Mouse (Mus musculus) urinary bladder, postnatal 4 days (tissue): Measurements from ENCODE around the gene Pdzd2.

Experiments
- DNase-seq, 2 experiments: peaks; one replicate each; pipeline ENCODE4 v3.0.0; 2021 to 2022; ENCODE audit warnings: low spot score in 2 of 2

Gene Pdzd2

GRCm38 (mm10) chr15:12539618-12540302 lies 200.0 kb downstream of the Pdzd2 start:
- no peak for DNase-seq

GRCm38 (mm10) chr15:12533254-12533653 lies 206.5 kb downstream of the Pdzd2 start:
- DNase-seq = no peak

- DNase-seq = no peak
These were observed 207.2 kb downstream of the Pdzd2 start for GRCm38 (mm10) chr15:12532568-12532967.

GRCm38 (mm10) chr15:12522810-12523209 lies 216.9 kb downstream of the Pdzd2 start:
- DNase-seq = no peak

GRCm38 (mm10) chr15:12520292-12520691 lies 219.4 kb downstream of the Pdzd2 start:
- no peak for DNase-seq

GRCm38 (mm10) chr15:12518370-12518973 lies 221.3 kb downstream of the Pdzd2 start:
- DNase-seq = no peak

GRCm38 (mm10) chr15:12517314-12517813 lies 222.4 kb downstream of the Pdzd2 start:
- no peak for DNase-seq

- DNase-seq = no peak
These were observed 224.4 kb downstream of the Pdzd2 start for GRCm38 (mm10) chr15:12515272-12515844.

- DNase-seq = no peak
These were observed 226.2 kb downstream of the Pdzd2 start for GRCm38 (mm10) chr15:12513526-12513925.

GRCm38 (mm10) chr15:12508765-12509377 lies 230.9 kb downstream of the Pdzd2 start:
- no peak for DNase-seq

- DNase-seq = no peak
These were observed 232.2 kb downstream of the Pdzd2 start for GRCm38 (mm10) chr15:12507523-12507922.

- DNase-seq = no peak
These were observed 233.2 kb downstream of the Pdzd2 start for GRCm38 (mm10) chr15:12506514-12506913.

- no peak for DNase-seq
These were observed 233.6 kb downstream of the Pdzd2 start for GRCm38 (mm10) chr15:12506085-12506484.

GRCm38 (mm10) chr15:12505556-12505955 lies 234.2 kb downstream of the Pdzd2 start:
- DNase-seq = no peak

GRCm38 (mm10) chr15:12503907-12504306 lies 235.8 kb downstream of the Pdzd2 start:
- DNase-seq = no peak

GRCm38 (mm10) chr15:12501924-12502548 lies 237.7 kb downstream of the Pdzd2 start:
- DNase-seq = no peak

- DNase-seq = no peak
These were observed 239.1 kb downstream of the Pdzd2 start for GRCm38 (mm10) chr15:12500674-12501073.

- DNase-seq = no peak
These were observed 245.6 kb downstream of the Pdzd2 start for GRCm38 (mm10) chr15:12494084-12494483.

GRCm38 (mm10) chr15:12493258-12493657 lies 246.5 kb downstream of the Pdzd2 start:
- no peak for DNase-seq

GRCm38 (mm10) chr15:12490969-12491368 lies 248.8 kb downstream of the Pdzd2 start:
- DNase-seq = peak in 1 of 2 experiments; percentile 35

GRCm38 (mm10) chr15:12490527-12490926 lies 249.2 kb downstream of the Pdzd2 start:
- peak in 1 of 2 experiments; percentile 44 for DNase-seq

- DNase-seq = no peak
These were observed 251.4 kb downstream of the Pdzd2 start for GRCm38 (mm10) chr15:12488316-12488715.
